Mouse (Mus musculus) frontal cortex, adult 2 months (tissue): ENCODE results near the gene Ccdc30. TPM values are rescaled to one million over a fixed set of nuclear protein-coding genes. Genes with fewer than 3 reads are reported as not detected.
A peak's percentile ranks its signal among the peaks of the same experiment; 100 is the strongest.

Experiments used
- DNase-seq, 2 experiments: peaks; one replicate each; pipeline ENCODE4 v3.0.0; 2022; ENCODE audit warnings: low spot score in 1 of 2; ENCODE audit errors: extremely low spot score in 1 of 2
- polyA plus RNA-seq: library from polyadenylated mRNA; depleted of rRNA; stranded (reverse); fragments of >200 nt; gene quantifications from 2 replicates; pipeline ENCODE4 v1.2.3, GENCODE M21; 2012; rRNA removed

Gene Ccdc30
- polyA plus RNA-seq: 17.4 and 17.7 TPM in 2 replicates

GRCm38 (mm10) chr4:119415072-119415753 is at the start of gene Ccdc30:
Ccdc30 (minus strand) TSS chr4:119415521.
- peak; percentile 92 to 97 for DNase-seq

GRCm38 (mm10) chr4:119463756-119464419 is 48.6 kb upstream of the Ccdc30 start:
- DNase-seq: no peak

GRCm38 (mm10) chr4:119462858-119463755 is 47.8 kb upstream of the Ccdc30 start:
- peak in 1 of 2 experiments; percentile 28 for DNase-seq

GRCm38 (mm10) chr4:119462457-119462856 is 47.1 kb upstream of the Ccdc30 start:
- DNase-seq: no peak

- peak; percentile 71 to 89 for DNase-seq
These were observed 45.4 kb upstream of the Ccdc30 start for GRCm38 (mm10) chr4:119460728-119461141.

GRCm38 (mm10) chr4:119460296-119460695 is 45.0 kb upstream of the Ccdc30 start:
- DNase-seq: peak in 1 of 2 experiments; percentile 55

- no peak for DNase-seq
These were observed 38.2 kb upstream of the Ccdc30 start for GRCm38 (mm10) chr4:119453533-119453932.

- no peak for DNase-seq
These were observed 37.8 kb upstream of the Ccdc30 start for GRCm38 (mm10) chr4:119453128-119453527.

GRCm38 (mm10) chr4:119450436-119450835 is 35.1 kb upstream of the Ccdc30 start:
- no peak for DNase-seq

- no peak for DNase-seq
These were observed 32.5 kb upstream of the Ccdc30 start for GRCm38 (mm10) chr4:119447786-119448185.

GRCm38 (mm10) chr4:119447261-119447660 is 31.9 kb upstream of the Ccdc30 start:
- DNase-seq: no peak

GRCm38 (mm10) chr4:119442539-119442938 is 27.2 kb upstream of the Ccdc30 start:
- no peak for DNase-seq

GRCm38 (mm10) chr4:119441836-119442235 is 26.5 kb upstream of the Ccdc30 start:
- DNase-seq: no peak

- no peak for DNase-seq
These were observed 22.6 kb upstream of the Ccdc30 start for GRCm38 (mm10) chr4:119437936-119438335.

- DNase-seq: peak in 1 of 2 experiments; percentile 61
These were observed 15.4 kb upstream of the Ccdc30 start for GRCm38 (mm10) chr4:119430678-119431077.

- DNase-seq: no peak
These were observed 12.4 kb upstream of the Ccdc30 start for GRCm38 (mm10) chr4:119427680-119428079.

- DNase-seq: no peak
These were observed 10.3 kb upstream of the Ccdc30 start for GRCm38 (mm10) chr4:119425601-119426000.

- DNase-seq: no peak
These were observed 9.8 kb upstream of the Ccdc30 start for GRCm38 (mm10) chr4:119425077-119425476.

GRCm38 (mm10) chr4:119422294-119422964 is 7.1 kb upstream of the Ccdc30 start, which contains the start of the genes Ppcs and Zmynd12:
Ppcs (minus strand) TSS chr4:119422420.
Zmynd12 (plus strand) TSS chr4:119422814.
- peak; percentile 71 to 90 for DNase-seq

- no peak for DNase-seq
These were observed 6.6 kb upstream of the Ccdc30 start for GRCm38 (mm10) chr4:119421921-119422293.
